Mouse (Mus musculus) lung, adult 2 months (tissue): ENCODE results near the gene Osbpl7.

Source experiments
- CTCF ChIP-seq: fragments of 200-500 bp; IDR thresholded peaks from 2 replicates; pipeline ENCODE4 v1.5.1; 2011; ENCODE audit warnings: mild to moderate bottlenecking, low read length, control low read depth; ENCODE audit not compliant: insufficient read depth
- POLR2A ChIP-seq: fragments of 200-500 bp; IDR thresholded peaks from 2 replicates; pipeline ENCODE4 v1.6.1; 2011; ENCODE audit warnings: low read depth, mild to moderate bottlenecking, control low read depth, low read length, borderline replicate concordance; ENCODE audit errors: extremely low read depth

DNA sequence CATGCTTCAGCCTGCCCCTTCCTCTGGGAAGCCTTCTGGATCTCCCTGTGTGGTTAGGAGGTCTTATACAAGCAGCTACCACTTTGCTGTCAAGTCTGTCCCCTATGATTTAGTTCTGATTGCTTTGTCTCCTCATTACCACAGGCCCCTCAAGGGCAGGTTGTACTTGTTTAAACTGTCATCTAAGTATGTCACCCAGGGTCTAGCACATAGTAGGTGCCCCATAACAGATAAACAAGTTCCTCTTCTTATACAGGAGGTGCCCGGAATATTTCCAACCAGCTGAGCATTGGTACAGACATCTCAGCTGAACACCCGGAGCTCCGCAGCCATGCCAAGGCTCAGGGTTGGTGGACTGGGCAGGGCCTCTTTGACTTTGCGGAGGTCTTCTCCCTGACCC, 17.9 kb upstream of the Osbpl7 start:
- TF ChIP-seq POLR2A (no peak), CTCF (no peak)
